Mouse (Mus musculus) neutrophil, adult 59 days (primary cell): ENCODE data around the gene Qser1. TPM values are rescaled to one million over a fixed set of nuclear protein-coding genes. Genes with fewer than 3 reads are reported as not detected.

ENCODE experiments used
- total RNA-seq, 2 experiments: library from RNA; stranded (reverse); gene quantifications; 1 replicate in 1 of 2; 2 replicates in 1 of 2; pipeline ENCODE4 v1.2.4; 2023

The Qser1 gene
- 1 to 10 TPM; 6.6 to 8.4 TPM for total RNA-seq

DNA sequence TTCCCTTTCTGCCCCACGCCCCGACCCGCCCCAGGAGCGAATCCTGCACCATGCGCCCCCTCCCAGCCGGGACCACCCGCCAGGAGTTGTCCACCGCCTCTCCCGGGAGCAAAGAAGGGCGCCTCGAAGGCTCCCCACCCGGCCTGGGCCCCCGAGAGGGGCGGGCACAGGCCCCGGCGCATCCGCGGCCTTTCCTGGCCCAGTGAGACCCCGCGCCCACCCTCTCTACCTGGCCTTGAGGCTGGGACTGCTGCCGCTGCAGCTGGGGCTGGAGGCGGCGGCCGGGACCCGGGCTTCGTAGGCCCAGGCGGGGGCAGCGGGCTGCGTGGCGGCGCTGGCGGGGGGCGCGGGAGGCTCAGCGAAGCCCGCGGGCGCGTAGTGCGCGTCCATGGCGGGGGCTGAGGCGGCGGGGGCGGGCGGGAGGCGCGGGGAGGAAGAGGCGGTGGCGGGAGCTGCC is at the start of gene Qser1:
Gene Qser1, minus strand, starts transcription at position 390 of the 457 bp plus-strand sequence.

DNA sequence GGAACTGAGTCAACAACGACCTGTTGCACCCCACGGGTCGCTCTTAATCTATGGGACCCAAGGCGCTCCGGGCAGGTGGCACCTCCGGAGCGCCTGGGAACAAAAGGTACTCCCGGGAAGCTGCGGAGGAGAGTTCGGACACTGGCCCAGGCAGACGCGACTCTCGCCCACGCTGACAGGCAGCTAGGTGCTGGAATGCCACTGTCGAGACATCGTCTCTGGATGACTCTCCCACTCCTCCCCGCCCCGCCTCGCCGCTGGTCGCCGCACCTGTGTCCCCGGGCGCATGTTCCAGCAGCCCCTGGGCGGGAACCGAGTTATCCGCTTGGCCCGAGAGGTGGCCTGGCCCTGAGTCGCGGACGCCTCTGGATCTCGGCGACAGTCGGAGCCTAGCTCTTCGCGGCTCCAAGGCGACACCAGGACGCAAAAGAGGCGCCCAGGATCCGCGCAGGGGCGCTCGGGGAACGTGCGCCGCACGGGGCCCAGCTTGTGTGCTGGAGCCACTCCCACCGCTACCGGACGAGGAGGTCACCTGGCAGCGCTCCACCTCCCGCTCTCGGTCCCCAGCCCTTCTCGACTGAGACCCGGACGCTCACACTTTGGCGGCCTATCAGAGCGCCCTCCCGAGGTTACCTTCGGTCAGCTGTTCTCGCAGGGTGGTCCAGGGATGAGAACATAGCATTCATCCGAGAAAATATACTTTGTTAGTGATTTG is 32.9 kb upstream of the Qser1 start, which contains the start of gene Prrg4:
Gene Prrg4, minus strand, starts transcription at position 601 of the 715 bp plus-strand sequence.

DNA sequence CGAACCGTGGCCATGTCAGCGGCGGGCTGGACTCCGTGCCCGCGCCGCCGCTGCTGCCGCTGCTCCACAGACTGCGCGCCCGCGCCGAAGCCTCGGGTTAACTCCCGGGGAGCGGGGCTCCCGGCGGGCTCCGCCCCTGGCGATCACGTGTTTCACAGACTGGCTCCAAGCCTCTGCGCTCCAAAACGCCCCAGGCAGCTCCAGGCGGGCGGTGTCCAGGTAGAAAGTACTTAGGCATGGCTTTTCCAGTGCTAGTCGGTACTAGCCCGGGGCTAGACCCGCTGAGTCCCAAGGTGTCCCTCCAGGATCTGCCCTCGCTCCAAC is 73.9 kb downstream of the Qser1 start, which contains the start of gene Depdc7:
Gene Depdc7, minus strand, starts transcription at position 138 of the 324 bp plus-strand sequence.

DNA sequence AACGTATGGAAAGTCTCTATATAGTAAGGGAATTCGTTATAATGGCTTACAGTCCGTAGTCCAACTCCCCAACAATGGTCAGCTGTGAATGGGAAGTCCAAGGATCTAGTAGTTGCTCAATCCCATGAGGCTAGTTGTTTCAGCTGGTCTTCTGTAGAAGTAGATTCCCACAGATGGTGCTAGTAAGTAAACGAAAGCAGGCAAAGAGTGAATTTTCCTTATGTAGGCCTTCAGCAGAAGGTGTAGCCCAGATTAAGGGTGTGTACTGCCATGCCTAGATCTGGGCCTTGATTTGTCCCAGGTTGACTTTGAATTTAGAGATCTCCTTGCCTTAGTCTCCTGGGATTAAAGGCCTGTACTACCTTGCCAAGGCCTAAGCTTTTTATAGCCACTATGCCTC is 100.3 kb downstream of the Qser1 start, which contains the start of gene Pin1rt1:
Gene Pin1rt1, minus strand, starts transcription at position 101 of the 400 bp plus-strand sequence.

DNA sequence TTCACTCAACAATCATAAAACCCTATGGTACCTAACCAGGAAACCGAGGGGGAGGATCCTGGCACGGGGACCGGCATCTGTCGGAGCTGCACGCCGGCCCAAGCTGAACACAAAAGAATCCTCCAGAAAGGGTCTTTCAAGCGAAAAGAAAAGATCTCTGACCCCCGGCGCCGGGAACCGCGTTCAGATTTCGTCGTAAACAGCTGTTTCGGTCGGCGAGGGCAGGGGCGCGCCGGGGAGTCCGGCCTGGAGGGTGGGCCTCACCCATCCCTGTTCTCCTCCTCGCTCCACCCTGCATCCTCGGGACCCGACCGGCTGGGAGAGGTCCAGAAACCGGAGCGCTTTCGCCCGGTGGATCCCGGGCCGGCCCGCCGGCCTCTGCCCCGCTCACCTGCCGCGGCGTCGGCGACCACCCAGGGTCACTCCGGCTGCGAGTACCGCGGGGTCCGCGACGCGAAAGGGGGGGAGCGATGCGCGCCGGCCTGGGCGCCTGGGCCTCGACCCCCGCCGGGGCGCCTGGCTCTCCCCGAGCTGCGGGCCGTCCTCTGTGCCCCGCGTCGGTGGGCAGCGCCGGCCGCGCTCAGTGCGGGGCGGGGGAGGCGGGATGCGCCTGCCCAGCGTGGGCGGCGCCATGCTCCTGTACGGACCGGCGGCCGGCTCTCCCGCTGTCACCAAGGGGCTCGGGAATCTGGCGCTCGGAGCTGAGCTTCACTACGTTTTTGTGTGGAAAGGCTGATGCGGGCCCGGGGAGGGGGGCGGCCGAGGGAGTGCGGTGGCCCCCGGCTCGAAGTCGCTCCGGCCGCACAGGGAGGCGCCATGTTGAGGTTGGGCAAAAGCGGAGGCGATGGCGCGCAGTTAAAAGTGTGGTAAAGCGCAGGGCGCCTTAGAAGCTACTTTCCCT is 104.7 kb downstream of the Qser1 start, which contains the start of gene Tcp11l1:
Gene Tcp11l1, minus strand, starts transcription at position 585 of the 901 bp plus-strand sequence.

Other genes starting within 250 kb of the Qser1 start
- gene Cstf3, start 226.2 kb downstream of the Qser1 start, total RNA-seq, result 10 to 100 TPM; 31.0 to 31.2 TPM
- 1 to 10 TPM; 4.1 to 4.2 TPM for gene Tcp11l1, start 104.6 kb downstream of the Qser1 start, total RNA-seq
- gene Pin1rt1, start 100.4 kb downstream of the Qser1 start, total RNA-seq, result not detected
- 1 to 10 TPM; 5.1 to 5.2 TPM for gene Depdc7, start 73.9 kb downstream of the Qser1 start, total RNA-seq
- under 1 TPM; 0.24 TPM for gene Prrg4, start 33.1 kb upstream of the Qser1 start, total RNA-seq
- not detected for gene Ccdc73, start 51.0 kb upstream of the Qser1 start, total RNA-seq
- 10 to 100 TPM; 64.0 to 66.4 TPM for gene Eif3m, start 200.3 kb upstream of the Qser1 start, total RNA-seq